Mouse (Mus musculus) stomach, embryonic 14.5 days (tissue): Measurements from ENCODE around the gene Fmnl3. TPM values are rescaled to one million over a fixed set of nuclear protein-coding genes. Genes with fewer than 3 reads are reported as not detected.

ENCODE experiments used
- ATAC-seq: fragments of 200-750 bp; cut with Nextera tagmentation; 2 replicates; pipeline ENCODE4 v1.8.0; 2017; ENCODE audit warnings: low read depth, moderate TSS enrichment; ENCODE audit not compliant: insufficient number of reproducible peaks, insufficient read depth, low FRiP score
- H3K27ac ChIP-seq: fragments of 300-500 bp; sonication (generic); 2 replicates; pipeline ENCODE4 v1.5.1; 2014; ENCODE audit warnings: mild to moderate bottlenecking, low read length, moderate library complexity, mixed read lengths
- H3K27me3 ChIP-seq: fragments of 300-500 bp; sonication (generic); 2 replicates; pipeline ENCODE4 v1.6.1; 2014; ENCODE audit warnings: low read length, control low read depth, mixed read lengths; ENCODE audit not compliant: control insufficient read depth, insufficient read depth
- H3K36me3 ChIP-seq: fragments of 300-500 bp; sonication (generic); 2 replicates; pipeline ENCODE4 v1.6.1; 2014; ENCODE audit warnings: mild to moderate bottlenecking, control low read depth, low read length, moderate library complexity, mixed read lengths; ENCODE audit not compliant: control insufficient read depth, insufficient read depth
- H3K4me1 ChIP-seq: fragments of 300-500 bp; sonication (generic); 2 replicates; pipeline ENCODE4 v1.6.1; 2014; ENCODE audit warnings: low read length, control low read depth, mixed read lengths; ENCODE audit not compliant: control insufficient read depth, insufficient read depth
- H3K4me2 ChIP-seq: fragments of 300-500 bp; sonication (generic); replicated peaks from 2 replicates; pipeline ENCODE4 v1.6.1; 2014; ENCODE audit warnings: low read depth, low read length, control low read depth
- H3K4me3 ChIP-seq: fragments of 300-500 bp; sonication (generic); 2 replicates; pipeline ENCODE4 v1.5.1; 2014; ENCODE audit warnings: low read depth, low read length, control low read depth
- H3K9ac ChIP-seq: fragments of 300-500 bp; sonication (generic); replicated peaks from 2 replicates; pipeline ENCODE4 v1.6.1; 2014; ENCODE audit warnings: low read depth, mild to moderate bottlenecking, control low read depth, low read length, moderate library complexity, mixed read lengths
- H3K9me3 ChIP-seq: fragments of 300-500 bp; sonication (generic); 2 replicates; pipeline ENCODE4 v1.6.1; 2016; ENCODE audit warnings: low read depth, low read length, control low read depth; ENCODE audit not compliant: control insufficient read depth
- WGBS: fragments of 180-500 bp; shearing (Covaris S2); extraction: QIAGEN DNeasy Blood & Tissue Kit; methylation state at CpG from one replicate; pipeline ENCODE4 v1.1.7; 2014; 5-methylcytosine and 5-hydroxymethylcytosine counted together
- polyA plus RNA-seq: library from polyadenylated mRNA; unstranded; fragments of >200 nt; fragmentation: Nextera tagmentation; extraction: Ambion mirVana; gene quantifications from 2 replicates; pipeline ENCODE4 v1.2.1, GENCODE M21; 2014

The Fmnl3 gene
- polyA plus RNA-seq, 1 experiment from 2014 or later, result 23.1 TPM

- peaks cover 70% of the 10 kb centered on the region for H3K36me3 ChIP-seq
- WGBS, result 93% methylated on average over 9 of the region's 9 CpGs
- H3K27ac ChIP-seq, result no peak overlapping the region
- ATAC-seq, result no peak
- H3K9me3 ChIP-seq, result no peaks in the 10 kb centered on the region
- H3K4me3 ChIP-seq, result no peak overlapping the region
- H3K4me2 ChIP-seq, result no peak overlapping the region
- no peaks in the 10 kb centered on the region for H3K4me1 ChIP-seq
- H3K9ac ChIP-seq, result no peak overlapping the region
- no peaks in the 10 kb centered on the region for H3K27me3 ChIP-seq
These were observed 34.9 kb upstream of the Fmnl3 start for GRCm38 (mm10) chr15:99405150-99405549.

- no peak overlapping the region for H3K27ac ChIP-seq
- no peak overlapping the region for H3K4me3 ChIP-seq
- no peak for ATAC-seq
- no peaks in the 10 kb centered on the region for H3K27me3 ChIP-seq
- no peak overlapping the region for H3K9ac ChIP-seq
- 88% methylated on average over 12 of the region's 12 CpGs for WGBS
- peaks cover 4% of the 10 kb centered on the region; the same call in 1 of the 2 replicates for H3K4me1 ChIP-seq
- H3K9me3 ChIP-seq, result no peaks in the 10 kb centered on the region
- H3K4me2 ChIP-seq, result no peak overlapping the region
- peaks cover 53% of the 10 kb centered on the region for H3K36me3 ChIP-seq
These were observed 33.0 kb upstream of the Fmnl3 start for GRCm38 (mm10) chr15:99403159-99403889.

- H3K36me3 ChIP-seq, result peaks cover 26% of the 10 kb centered on the region
- H3K9ac ChIP-seq, result no peak overlapping the region
- WGBS, result 87% methylated on average over 6 of the region's 6 CpGs
- H3K4me1 ChIP-seq, result peaks cover 22% of the 10 kb centered on the region
- no peak overlapping the region for H3K27ac ChIP-seq
- ATAC-seq, result no peak
- no peaks in the 10 kb centered on the region for H3K9me3 ChIP-seq
- H3K4me2 ChIP-seq, result no peak overlapping the region
- no peaks in the 10 kb centered on the region for H3K27me3 ChIP-seq
- H3K4me3 ChIP-seq, result no peak overlapping the region
These were observed 30.3 kb upstream of the Fmnl3 start for GRCm38 (mm10) chr15:99400602-99401001.

GRCm38 (mm10) chr15:99399503-99400245 is 29.4 kb upstream of the Fmnl3 start:
- no peaks in the 10 kb centered on the region for H3K9me3 ChIP-seq
- H3K4me1 ChIP-seq, result peaks cover 31% of the 10 kb centered on the region
- H3K4me3 ChIP-seq, result no peak overlapping the region
- no peaks in the 10 kb centered on the region for H3K27me3 ChIP-seq
- H3K4me2 ChIP-seq, result no peak overlapping the region
- H3K9ac ChIP-seq, result no peak overlapping the region
- H3K36me3 ChIP-seq, result peaks cover 17% of the 10 kb centered on the region
- 81% methylated on average over 15 of the region's 15 CpGs for WGBS
- no peak overlapping the region for H3K27ac ChIP-seq
- ATAC-seq, result no peak

- H3K4me3 ChIP-seq, result no peak overlapping the region
- no peak overlapping the region for H3K9ac ChIP-seq
- ATAC-seq, result no peak
- H3K27ac ChIP-seq, result no peak overlapping the region
- no peaks in the 10 kb centered on the region for H3K9me3 ChIP-seq
- H3K4me2 ChIP-seq, result no peak overlapping the region
- WGBS, result 77% methylated on average over 2 of the region's 2 CpGs
- H3K36me3 ChIP-seq, result peaks cover 5% of the 10 kb centered on the region; the same call in 1 of the 2 replicates
- peaks cover 36% of the 10 kb centered on the region for H3K4me1 ChIP-seq
- H3K27me3 ChIP-seq, result no peaks in the 10 kb centered on the region
These were observed 27.3 kb upstream of the Fmnl3 start for GRCm38 (mm10) chr15:99397622-99398021.

GRCm38 (mm10) chr15:99396875-99397274 is 26.6 kb upstream of the Fmnl3 start:
- ATAC-seq, result no peak
- WGBS, result 61% methylated on average over 4 of the region's 4 CpGs
- Histone ChIP-seq H3K27ac (no peak overlapping the region), H3K9me3 (no peaks in the 10 kb centered on the region), H3K4me2 (no peak overlapping the region), H3K4me1 (peaks cover 38% of the 10 kb centered on the region), H3K9ac (no peak overlapping the region), H3K4me3 (no peak overlapping the region), H3K27me3 (no peaks in the 10 kb centered on the region), H3K36me3 (no peaks in the 10 kb centered on the region; the same call in 1 of the 2 replicates)

GRCm38 (mm10) chr15:99396462-99396861 is 26.2 kb upstream of the Fmnl3 start:
- Histone ChIP-seq H3K27me3 (no peaks in the 10 kb centered on the region), H3K27ac (no peak overlapping the region), H3K36me3 (no peaks in the 10 kb centered on the region), H3K9me3 (no peaks in the 10 kb centered on the region), H3K4me2 (no peak overlapping the region), H3K4me1 (peaks cover 38% of the 10 kb centered on the region), H3K4me3 (no peak overlapping the region), H3K9ac (no peak overlapping the region)
- ATAC-seq, result no peak
- WGBS, result 60% methylated on average over 1 of the region's 1 CpGs

- Histone ChIP-seq H3K9me3 (no peaks in the 10 kb centered on the region), H3K4me2 (peak overlapping the region; percentile 66), H3K9ac (peak overlapping the region; percentile 85), H3K4me1 (peaks cover 37% of the 10 kb centered on the region), H3K36me3 (no peaks in the 10 kb centered on the region), H3K27ac (peak overlapping the region; percentile 91), H3K4me3 (peak overlapping the region; percentile 89), H3K27me3 (no peaks in the 10 kb centered on the region)
- peak; percentile 25 for ATAC-seq
- 4% methylated on average over 24 of the region's 24 CpGs for WGBS
These were observed 23.3 kb upstream of the Fmnl3 start for GRCm38 (mm10) chr15:99393386-99394252.
